Mouse (Mus musculus) embryonic fibroblast, embryonic 13.5 days (primary cell): Measurements from ENCODE around the gene Scd4. TPM values are rescaled to one million over a fixed set of nuclear protein-coding genes. Genes with fewer than 3 reads are reported as not detected.
A peak's percentile ranks its signal among the peaks of the same experiment; 100 is the strongest.
"Not testable (repeated sequence)": the region's sequence is repeated elsewhere in the genome, so short reads cannot be mapped to it uniquely, and the experiment has no call there.

Experiments
- H3K27ac ChIP-seq: 2 replicates; pipeline ENCODE4 v1.5.1; 2012; ENCODE audit warnings: low read length, control low read depth, inconsistent platforms; ENCODE audit not compliant: insufficient read depth
- H3K4me1 ChIP-seq: 2 replicates; pipeline ENCODE4 v1.6.1; 2011; ENCODE audit warnings: low read length; ENCODE audit not compliant: control insufficient read depth, insufficient read depth
- H3K4me3 ChIP-seq: 2 replicates; pipeline ENCODE4 v1.5.1; 2011; ENCODE audit warnings: mild to moderate bottlenecking, control low read depth, low read length; ENCODE audit not compliant: insufficient read depth
- CTCF ChIP-seq: IDR thresholded peaks from 2 replicates; pipeline ENCODE4 v1.5.1; 2011; ENCODE audit warnings: mild to moderate bottlenecking, control low read depth, low read length, moderate library complexity, borderline replicate concordance; ENCODE audit not compliant: insufficient read depth
- POLR2A ChIP-seq: IDR thresholded peaks from 2 replicates; pipeline ENCODE4 v1.6.1; 2011; ENCODE audit warnings: low read depth, mild to moderate bottlenecking, control low read depth, low read length, moderate library complexity
- polyA plus RNA-seq: library from polyadenylated mRNA; stranded (reverse); fragments of >200 nt; gene quantifications from 2 replicates; pipeline ENCODE4 v1.2.4, GENCODE M21; 2011; ENCODE audit warnings: low read depth; ENCODE audit not compliant: missing spikeins, insufficient read length

Scd4 gene
- polyA plus RNA-seq, 1 experiment: 0.72 TPM

GRCm38 (mm10) chr19:44314871-44315414 lies 17.9 kb upstream of the Scd4 start:
- no peak for TF ChIP-seq CTCF
- peak; percentile 56 for TF ChIP-seq POLR2A
- H3K27ac ChIP-seq: peak overlapping the region; percentile 37
- H3K4me1 ChIP-seq: peaks cover 8% of the 10 kb centered on the region
- peak overlapping the region; percentile 26 for H3K4me3 ChIP-seq

GRCm38 (mm10) chr19:44316752-44317315 lies 16.1 kb upstream of the Scd4 start:
- Histone ChIP-seq H3K4me1 (peaks cover 4% of the 10 kb centered on the region), H3K4me3 (no peak overlapping the region), H3K27ac (no peak overlapping the region)
- TF ChIP-seq POLR2A (no peak), CTCF (no peak)

- Histone ChIP-seq H3K4me1 (peaks cover 4% of the 10 kb centered on the region), H3K27ac (no peak overlapping the region), H3K4me3 (no peak overlapping the region)
- TF ChIP-seq POLR2A (no peak), CTCF (no peak)
Measured at GRCm38 (mm10) chr19:44317391-44317790, 15.5 kb upstream of the Scd4 start.

GRCm38 (mm10) chr19:44318545-44318944 lies 14.3 kb upstream of the Scd4 start:
- TF ChIP-seq CTCF (no peak), POLR2A (no peak)
- H3K4me1 ChIP-seq: peaks cover 4% of the 10 kb centered on the region
- no peak overlapping the region for H3K4me3 ChIP-seq
- H3K27ac ChIP-seq: no peak overlapping the region

- no peak overlapping the region for H3K4me3 ChIP-seq
- no peak for TF ChIP-seq POLR2A
- no peak for TF ChIP-seq CTCF
- no peaks in the 10 kb centered on the region for H3K4me1 ChIP-seq
- no peak overlapping the region for H3K27ac ChIP-seq
Measured at GRCm38 (mm10) chr19:44320316-44320715, 12.6 kb upstream of the Scd4 start.

- TF ChIP-seq POLR2A: no peak
- TF ChIP-seq CTCF: no peak
Measured at GRCm38 (mm10) chr19:44321201-44321600, 11.7 kb upstream of the Scd4 start.

GRCm38 (mm10) chr19:44321631-44322030 lies 11.3 kb upstream of the Scd4 start:
- H3K4me1 ChIP-seq: no peaks in the 10 kb centered on the region
- no peak overlapping the region for H3K4me3 ChIP-seq
- no peak overlapping the region for H3K27ac ChIP-seq
- TF ChIP-seq POLR2A (no peak), CTCF (no peak)

More at GRCm38 (mm10) chr19:44321201-44321600, 11.7 kb upstream of the Scd4 start:
- Histone ChIP-seq H3K4me3 (no peak overlapping the region), H3K27ac (no peak overlapping the region), H3K4me1 (no peaks in the 10 kb centered on the region)

- peaks cover 14% of the 10 kb centered on the region for H3K4me1 ChIP-seq
- no peak overlapping the region for H3K27ac ChIP-seq
- no peak overlapping the region for H3K4me3 ChIP-seq
- TF ChIP-seq POLR2A: no peak
- TF ChIP-seq CTCF: no peak
Measured at GRCm38 (mm10) chr19:44329566-44329965, 3.3 kb upstream of the Scd4 start.

GRCm38 (mm10) chr19:44331128-44331527 lies 1.8 kb upstream of the Scd4 start:
- peaks cover 14% of the 10 kb centered on the region for H3K4me1 ChIP-seq
- not testable (repeated sequence) for H3K4me3 ChIP-seq, H3K27ac ChIP-seq

- Histone ChIP-seq H3K27ac (no peak overlapping the region), H3K4me1 (peaks cover 14% of the 10 kb centered on the region), H3K4me3 (no peak overlapping the region)
- TF ChIP-seq CTCF: no peak
- TF ChIP-seq POLR2A: no peak
Measured at GRCm38 (mm10) chr19:44331911-44332310, 981 bp upstream of the Scd4 start.
